Mouse (Mus musculus) retina, adult 2 months (tissue): Measurements from ENCODE around the gene Socs3.

Source experiments
- DNase-seq: peaks from one replicate; pipeline ENCODE4 v3.0.0-alpha.2; 2012; ENCODE audit warnings: low read depth, low spot score

Socs3 gene

DNA sequence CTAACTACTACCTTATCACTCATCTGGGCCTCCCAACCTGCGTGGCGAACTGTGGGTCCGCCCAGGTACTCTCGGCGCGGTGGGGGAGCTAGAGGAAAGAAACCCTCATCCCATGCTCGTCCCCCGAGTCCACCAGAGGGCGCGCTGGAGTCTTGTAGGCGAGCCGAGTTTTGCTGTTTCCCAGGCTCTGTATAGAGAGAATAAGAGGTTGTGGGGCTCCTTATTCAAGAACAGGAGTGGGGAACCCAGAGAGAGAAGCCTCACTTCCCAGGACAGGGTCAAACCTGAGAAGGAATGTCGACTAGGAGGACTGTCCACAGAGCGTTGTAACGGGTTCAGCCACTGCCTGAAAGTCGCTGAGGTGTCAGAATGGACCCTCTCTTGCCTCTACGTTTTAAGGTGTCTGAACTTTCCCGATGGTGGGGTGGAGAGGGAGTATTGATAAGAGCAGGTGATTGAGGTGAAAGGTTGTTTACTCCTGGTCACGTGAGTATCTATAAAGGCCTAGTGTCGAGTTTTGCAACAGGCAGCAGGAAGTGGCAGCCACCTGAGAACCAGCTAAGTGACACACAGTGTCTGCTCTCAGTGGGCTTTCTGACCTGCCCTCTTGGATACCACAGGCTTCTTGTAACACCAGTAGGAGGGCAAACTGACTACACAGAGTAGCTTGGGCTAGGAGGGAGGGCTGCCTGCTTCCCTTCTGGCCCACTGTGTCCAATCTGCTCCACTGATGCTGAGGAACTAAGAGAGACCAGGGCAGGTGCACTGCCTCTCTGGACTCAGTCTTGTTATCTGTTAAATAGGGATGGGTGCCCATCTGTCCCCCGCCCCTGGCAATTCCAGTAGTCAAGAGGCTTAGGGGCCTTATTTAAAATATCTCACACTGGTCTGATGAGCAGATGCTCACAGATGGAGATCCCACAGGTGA lies at the start of gene Socs3:
Socs3 (minus strand) TSS at position 103 of the 928 bp plus-strand sequence.
- DNase-seq = peak; percentile 65

DNA sequence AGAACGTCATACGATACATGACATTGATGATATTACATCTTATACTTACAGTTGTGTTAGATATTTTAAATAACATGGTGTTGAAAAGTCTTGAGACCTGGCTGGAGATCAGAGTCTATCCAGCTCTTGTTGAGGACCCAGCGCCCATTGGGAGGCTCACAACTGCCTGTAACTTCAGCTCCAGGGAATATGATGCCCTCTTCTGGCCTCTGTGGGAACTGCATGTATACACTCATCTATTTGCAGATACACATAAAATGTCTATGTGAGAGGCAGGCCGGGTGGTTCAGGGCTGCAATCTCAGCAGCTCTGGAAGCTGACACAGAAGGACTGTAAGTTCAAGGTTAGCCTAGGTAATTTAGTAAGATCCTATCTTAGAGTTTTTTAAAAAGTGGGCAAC lies 48.5 kb upstream of the Socs3 start:
- no peak for DNase-seq

DNA sequence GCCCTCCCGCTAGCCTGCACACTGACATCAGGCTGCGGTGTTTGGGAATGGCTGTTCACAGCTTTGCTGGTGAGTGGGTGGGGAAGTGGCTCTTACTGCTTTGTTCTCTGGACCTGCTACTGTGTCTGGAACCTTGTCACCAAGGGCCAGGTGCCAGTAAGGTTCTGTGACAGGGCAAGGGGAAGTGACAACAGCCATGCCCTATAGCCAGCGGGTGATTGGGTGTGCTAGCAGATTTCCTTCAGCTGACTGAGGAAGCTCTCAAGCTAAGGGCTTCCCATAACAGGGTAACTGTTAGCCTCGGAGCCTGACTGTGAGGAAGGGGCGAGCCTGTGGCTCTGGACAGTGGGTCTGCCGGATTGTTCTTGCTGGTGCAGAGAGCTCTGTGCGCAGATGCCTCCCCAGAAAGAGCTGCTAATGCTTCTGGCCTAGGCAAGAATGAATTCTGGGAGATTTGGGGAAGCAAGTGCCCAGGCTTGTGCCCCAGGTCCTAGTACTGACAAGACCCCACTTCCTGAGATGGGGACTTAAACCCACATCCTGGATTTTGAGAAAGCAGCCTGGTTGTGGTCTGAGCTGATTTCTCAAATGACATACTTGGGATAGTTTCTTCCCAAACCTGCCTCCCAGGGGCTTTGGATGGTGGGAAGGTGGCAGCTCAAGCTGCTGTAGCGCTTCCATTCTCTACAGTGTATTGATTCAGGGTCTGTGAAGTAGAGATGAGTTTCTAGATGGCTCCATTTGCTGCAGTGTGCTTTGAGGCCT lies 45.7 kb upstream of the Socs3 start:
- DNase-seq = no peak

DNA sequence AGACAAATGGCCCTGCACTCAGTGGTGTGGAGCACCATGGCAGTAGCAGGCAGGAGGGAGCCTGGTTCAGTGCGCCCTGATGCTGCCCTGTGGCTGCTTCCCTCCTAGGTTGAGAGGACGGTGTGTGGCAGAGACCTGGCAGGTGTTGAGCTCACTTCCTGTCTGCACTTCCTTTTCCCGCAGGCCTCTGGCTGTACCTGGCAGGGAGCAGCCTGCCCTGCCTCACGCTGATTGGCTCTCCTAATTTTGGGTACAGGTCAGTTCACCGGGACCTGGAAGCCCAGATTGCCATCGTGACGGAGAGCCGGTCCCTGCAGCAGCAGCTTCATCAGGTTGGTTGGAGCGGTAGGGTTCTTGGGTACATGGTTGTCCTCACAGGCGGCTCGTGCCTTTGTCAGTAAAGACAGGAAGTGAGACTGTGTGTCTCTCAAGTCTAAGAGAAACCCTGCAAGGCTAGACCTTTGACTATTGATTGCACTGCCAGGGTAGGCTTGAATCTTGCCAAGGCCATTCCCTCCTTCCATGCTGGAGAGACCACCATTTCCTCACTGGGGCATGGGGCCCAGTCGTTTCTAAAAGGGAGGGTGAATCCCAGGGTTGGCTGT lies 44.6 kb upstream of the Socs3 start:
- DNase-seq = no peak

DNA sequence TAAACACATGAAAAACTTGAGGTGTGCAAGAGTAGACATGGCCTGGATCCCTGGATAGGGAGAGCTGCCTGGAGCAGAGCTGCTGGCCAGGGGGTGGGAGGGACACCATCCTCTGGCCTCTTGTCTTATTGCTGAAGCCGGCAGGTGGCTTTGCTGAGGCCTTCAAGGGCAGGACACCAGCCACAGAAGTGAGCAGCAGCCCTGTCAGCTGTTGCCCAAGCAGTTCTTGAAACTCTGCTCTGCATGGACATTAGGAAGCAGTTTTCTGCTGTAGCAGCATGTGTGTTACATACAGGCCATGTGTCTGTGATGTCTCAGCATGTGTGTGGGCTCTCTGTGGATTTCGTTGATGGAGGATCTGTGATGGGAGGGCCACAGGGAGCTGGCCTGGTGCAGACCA lies 43.5 kb upstream of the Socs3 start:
- no peak for DNase-seq

DNA sequence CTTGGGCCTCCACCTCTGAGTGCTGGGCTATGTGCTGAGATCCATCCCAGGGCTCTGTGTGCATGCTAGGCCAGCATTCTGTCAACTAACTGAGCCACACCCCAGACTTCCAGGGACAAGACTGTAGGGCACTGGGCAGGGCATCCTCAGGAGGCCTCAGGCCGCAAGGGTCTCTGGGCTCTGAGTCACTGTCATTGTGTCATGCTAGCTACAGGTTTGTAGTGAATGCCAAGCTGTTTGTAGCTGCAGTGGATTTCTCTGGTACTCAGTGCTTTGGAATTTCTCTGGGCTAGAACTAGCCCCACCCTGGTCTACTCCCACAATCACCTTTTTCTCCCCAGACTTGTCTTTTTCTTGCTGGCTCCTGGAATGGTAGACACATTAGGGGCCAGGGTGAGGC lies 42.7 kb upstream of the Socs3 start:
- no peak for DNase-seq

DNA sequence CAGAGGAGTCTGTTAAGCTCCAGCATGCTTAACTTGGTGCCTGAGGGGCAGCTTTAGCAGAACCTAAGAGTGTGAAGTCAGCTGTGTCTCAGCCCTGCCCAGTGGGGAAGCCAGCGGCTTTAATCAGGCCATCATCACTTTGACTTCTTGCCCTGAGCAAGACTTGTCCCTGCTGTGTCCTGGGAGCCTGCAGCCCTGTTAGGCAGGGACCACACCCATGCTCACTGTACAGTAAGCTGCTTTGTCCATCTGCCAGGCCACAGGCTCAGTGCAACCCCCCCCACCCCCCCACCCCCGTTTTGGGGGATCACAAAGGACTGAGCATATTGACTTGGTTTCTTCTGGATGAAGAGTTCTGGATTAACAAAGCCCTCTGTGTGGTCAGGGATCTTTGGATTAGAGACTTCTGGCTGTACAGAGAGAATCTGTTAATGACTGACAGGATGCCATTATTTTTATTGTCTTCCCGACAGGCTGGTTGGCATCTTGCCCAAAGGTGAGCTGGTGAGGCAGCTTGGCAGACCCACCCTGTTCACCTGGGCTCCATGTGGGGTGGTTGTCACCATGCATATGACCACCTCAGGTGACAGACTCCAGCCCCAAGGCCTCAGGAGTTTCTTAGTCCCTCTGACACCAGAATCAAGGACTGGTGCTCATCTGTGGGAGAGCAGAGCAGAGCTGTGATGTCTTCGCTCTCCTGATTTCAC lies 40.2 kb upstream of the Socs3 start:
- DNase-seq = no peak

DNA sequence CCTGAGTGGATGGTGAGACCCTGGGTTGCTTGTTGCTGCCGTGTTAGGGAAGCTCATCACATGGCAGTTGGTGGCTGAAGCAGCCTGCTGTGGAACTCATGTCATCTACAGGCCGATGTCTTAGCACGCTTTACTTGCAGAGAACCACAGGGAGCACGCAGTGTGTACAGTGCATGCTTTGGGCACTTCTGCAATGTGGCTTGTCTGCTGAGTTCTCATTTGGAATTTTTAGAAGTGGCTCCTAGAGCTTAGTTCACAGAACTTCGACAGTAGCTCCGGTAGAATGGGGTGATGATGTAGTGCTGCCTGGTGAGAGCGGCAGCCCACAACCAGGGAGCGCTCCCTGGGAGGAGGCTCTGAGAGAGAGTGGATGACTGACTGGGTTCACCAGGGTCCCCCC lies 39.0 kb upstream of the Socs3 start:
- no peak for DNase-seq

DNA sequence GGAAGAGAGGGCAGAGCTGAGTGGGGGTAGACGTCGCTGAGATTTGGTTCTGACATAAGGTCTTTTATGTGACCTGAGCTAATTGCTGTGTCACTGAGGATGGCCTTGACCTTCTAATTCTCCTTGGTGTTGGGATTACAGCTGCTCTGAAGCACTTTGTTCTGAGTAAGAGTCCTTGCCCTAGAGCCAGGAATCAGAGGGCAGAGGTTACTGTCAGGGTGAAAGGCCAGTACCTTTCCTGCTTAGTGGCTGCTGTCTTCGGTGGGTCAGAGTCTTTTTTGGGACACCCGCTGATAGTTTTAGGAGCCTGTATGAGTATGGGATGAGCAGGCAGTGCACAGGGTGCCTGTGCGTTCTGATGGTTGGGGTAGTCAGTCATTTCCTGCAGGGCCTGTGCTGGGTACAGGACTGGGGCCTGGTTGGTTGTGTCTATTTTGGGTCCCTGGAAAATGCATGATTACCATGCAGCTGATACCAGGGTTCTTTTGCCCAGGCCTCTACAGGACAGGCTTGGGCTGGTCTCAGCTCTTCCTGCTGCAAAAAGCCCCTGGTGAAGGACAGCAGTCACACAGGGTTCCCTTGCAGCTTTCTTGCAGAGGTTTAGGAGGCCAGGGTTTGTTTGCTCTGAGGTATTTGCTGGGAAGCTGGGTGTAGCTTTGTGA lies 38.4 kb upstream of the Socs3 start:
- no peak for DNase-seq

DNA sequence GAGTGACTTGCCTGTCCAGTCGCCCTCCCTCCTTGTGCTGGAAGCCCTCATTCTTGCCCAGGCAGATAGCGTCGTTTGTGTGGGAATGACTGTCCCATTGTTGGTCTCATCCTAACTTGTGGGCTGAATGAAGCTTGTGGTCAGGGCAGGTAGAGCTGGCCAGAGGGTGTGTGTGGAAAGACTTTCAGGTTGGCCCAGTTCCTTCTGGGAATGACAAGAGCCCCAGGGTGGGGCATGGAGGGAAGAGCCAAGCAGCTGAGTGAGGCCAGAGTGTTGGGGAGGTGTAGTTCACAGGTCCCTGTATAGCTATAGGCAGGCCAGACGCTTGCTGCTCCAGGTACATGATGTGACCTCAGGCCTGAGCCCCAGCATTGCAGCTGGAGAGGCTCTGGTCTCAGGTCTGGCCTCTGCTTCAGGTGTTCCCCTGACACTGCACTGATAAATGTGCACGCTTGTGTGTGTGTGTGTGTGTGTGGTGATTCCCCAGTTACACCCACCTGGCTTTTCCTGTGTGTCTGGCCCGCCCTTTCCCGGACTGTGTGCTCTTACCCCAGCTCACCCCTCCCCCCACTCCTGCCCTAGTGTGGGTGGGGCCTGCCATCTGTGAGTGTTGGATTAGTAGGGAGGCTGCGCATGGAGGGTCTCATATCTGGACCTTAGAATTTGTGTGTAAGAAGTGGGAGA lies 37.8 kb upstream of the Socs3 start:
- no peak for DNase-seq

DNA sequence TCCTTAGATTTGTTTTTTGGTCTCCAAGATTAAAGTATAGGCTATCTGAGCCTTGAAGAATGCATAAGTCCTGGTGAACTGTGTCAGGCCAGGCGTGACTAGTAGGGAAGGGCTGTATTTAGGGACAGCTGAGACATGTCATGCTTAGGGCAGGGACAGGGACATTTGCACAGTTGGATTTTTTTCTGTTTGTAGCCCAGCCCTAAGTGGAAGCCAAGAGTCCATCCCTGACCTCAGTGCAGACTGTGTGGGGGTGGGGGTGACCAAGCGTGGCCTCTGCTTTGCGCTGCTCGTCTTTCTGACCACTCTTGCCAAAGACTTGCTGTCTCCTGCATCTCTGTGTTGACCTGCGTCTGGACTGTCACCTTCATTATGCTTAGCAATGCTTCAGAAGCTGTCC lies 34.4 kb upstream of the Socs3 start:
- no peak for DNase-seq

DNA sequence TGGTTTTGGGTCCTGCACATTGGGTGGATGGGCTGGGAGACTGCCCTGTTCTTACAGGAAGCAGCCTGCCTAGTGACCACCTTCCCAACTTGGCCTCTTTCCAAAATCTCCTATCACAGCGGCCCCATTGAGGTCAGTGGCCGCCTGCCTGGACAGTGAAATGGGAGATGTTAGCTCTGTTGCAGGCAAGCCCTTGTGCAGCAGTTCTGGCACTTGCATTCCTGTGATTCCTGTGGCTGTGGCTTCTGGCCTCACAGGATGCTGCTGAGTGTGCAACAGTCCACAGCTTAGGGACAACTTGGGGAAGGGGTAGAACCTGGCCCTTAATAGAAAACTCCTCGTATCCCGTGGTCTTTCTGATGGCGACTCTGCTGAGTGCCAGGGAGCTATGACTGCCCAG lies 33.9 kb upstream of the Socs3 start:
- DNase-seq = no peak

DNA sequence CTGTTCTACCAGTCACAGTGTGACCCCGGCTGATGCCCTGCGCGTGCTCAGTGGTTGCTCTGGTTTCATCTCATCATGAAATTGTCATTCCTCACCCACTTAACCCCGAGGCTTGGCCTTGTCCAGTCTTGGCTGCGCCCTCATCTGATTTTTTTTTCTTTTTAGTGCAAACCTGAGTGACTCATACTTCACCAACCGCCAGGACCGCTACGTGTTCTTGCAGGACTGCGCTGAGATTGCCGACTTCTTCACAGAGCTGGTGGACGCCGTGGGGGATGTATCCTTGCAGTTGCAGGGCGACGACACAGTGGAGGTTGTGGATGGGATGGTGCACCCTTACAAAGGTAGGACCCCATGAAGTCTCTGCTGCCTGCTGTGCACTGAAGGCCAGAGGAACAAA lies 33.3 kb upstream of the Socs3 start:
- DNase-seq = no peak

DNA sequence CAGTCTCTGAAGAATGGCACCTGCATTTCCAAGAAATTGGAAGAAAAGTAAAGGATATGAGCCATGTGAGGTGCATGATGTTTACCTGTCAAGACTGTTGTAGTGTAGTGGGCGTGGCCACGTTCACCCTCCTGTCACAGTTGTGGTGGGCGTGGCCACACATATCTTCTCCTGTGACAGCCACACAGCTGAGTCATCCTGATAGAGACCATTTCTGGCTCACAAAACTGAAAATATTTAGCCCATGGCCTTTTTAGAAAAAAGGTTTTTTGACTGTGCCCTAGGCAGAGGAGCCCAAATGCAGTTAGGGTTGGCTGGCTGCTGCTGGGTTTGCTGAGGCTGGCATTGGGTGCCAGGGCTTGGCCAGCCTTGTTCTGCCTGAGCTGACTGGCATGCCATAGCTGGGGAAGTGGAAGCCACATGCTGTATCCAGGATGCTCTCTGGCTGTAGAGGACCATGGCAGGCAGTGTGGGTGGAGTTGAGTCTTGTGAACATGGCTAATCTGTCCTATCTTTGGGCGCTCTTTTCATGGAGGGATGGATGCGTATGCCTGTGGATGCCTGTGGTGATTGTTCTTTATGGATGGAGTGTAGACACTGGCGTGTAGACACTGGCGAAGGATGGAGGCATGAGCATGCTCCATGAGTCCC lies 30.8 kb upstream of the Socs3 start:
- DNase-seq = no peak

DNA sequence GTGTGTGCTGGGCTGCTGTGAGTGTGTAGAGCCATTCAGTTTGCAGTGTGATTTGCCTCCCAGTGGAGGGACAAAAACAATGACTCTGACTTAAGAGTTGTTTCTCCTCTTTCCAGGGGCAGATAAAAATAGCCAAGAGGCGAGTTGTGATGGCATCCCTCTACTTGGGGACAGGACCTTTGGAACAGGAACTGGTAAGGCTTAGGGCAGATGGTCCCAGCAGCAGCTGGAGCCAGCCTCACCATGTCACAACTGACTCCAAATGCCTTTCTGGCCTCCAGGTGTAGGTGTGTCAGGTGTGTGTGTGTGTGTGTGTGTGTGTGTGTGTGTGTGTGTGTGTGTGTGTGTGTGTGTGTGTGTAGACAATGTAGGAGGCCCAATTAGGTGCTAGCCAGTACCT lies 30.2 kb upstream of the Socs3 start:
- no peak for DNase-seq

DNA sequence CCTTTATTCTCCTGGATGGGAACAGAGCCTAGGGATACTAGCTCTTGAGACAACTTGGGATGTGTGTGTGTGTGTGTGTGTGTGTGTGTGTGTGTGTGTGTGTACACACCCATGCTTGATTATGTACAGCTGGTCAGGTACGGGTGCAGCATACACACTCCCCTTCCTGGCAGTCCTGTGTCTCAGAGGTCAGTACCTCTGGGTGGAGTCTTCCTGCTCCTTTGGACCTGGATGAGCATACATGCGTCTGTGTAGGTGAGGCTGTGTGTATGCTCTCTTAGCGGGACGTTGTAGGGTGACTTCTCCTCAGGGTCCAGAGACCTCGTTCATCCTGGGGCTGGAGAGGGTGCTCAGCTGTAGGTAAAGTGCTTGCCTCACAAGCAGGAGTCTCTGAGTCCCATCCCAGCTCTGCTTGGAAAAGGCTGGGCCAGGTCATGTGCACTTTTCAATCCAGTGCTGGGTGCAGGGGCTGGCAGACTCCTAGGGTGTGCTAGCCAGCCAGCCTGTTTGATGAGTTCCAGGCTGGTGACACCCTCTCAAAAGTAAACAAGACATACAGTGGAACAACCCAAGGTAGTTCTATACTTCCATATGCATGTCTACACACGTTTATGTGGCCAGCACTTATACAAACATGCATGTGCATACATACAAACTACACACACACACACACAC lies 29.6 kb upstream of the Socs3 start:
- no peak for DNase-seq

DNA sequence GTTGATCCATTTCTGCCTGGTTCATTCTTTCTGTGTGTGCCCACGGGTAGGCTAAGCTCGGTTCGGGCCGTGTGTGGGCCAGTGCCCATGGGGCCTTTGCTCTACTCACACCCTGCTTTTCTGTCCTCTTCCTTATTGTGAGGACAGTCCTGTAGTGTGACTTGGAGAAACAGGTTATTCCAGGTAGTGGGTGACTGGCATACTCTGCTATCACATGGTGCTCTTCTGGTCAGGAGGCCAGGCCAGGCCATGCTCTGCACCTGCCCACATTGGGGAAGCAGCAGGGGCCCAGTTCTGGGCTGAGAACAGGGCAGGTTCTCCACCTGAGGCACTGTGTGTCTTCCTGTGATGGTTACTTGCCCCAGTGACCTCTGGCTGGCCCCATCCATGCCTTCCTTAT lies 28.5 kb upstream of the Socs3 start:
- no peak for DNase-seq

DNA sequence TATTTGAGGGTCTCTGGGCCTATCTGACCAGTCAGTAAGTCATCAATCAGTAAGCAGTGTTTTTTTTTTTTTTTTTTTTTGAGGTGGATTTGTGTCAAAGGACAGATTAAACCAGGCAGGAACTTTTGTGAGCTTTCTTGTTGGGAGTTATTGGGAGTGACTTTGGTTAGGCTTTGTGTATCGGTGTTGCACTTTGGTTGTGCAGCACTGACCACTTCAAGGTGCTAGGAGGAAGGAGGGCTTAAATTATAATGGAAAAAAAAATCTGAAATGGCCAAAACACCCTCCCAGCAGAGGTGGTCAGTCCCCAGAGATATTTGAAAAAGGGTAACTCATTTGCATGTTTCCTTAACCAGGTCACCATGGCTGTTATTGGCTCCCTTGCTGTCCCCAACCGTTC lies 27.2 kb upstream of the Socs3 start:
- no peak for DNase-seq

DNA sequence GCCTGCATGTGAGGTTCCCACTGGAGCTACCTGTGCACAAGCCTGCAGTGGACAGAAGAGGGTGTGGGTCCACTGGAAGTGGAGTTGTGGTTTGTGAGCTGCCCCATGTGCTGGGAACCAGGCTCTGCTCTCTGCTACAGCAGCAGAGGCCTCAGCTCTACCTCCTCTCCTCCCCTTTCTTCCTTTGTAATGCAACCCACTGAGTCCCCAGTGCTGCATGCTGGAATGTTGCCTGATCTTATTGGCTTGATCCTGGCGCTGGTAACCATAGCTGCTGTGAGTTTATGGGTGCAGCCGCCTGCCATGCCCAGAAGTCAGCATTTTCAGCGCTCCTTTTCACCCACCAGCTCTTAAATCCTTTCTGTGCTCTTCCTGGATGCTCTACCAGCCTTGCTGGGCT lies 26.2 kb upstream of the Socs3 start:
- no peak for DNase-seq

DNA sequence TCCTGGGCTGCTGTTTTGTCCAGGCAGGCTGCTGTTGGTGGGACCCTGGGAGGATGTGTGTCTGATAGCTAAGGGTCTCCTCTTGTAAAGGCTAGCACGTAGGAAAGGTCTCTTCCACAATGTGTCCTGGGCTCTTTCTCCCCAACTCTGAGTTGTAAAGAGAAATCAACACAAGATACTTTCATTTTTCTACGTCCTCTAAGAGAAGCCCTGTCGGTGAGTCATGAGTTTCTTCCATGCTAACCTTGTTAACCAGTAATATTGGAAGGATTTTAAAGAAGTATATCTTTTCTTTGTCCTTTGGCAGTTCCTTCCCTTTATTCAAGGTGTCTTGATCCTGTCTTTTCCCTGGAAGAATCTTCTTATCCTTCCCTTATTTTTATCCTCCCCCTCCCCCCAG lies 25.8 kb upstream of the Socs3 start:
- no peak for DNase-seq
